Mouse (Mus musculus) cortical plate, adult 2 months (tissue): ENCODE results near the gene Lsm7.

Experiments
- CTCF ChIP-seq: fragments of 200-500 bp; IDR thresholded peaks from 2 replicates; pipeline ENCODE4 v1.5.1; 2011; ENCODE audit warnings: mild to moderate bottlenecking, control low read depth, low read length; ENCODE audit not compliant: insufficient read depth; ENCODE audit errors: extremely low read depth
- POLR2A ChIP-seq: fragments of 200-500 bp; IDR thresholded peaks from 2 replicates; pipeline ENCODE4 v1.6.1; 2011; ENCODE audit warnings: mild to moderate bottlenecking, low read length, control low read depth; ENCODE audit not compliant: insufficient read depth; ENCODE audit errors: extremely low read depth

- TF ChIP-seq POLR2A = no peak
- no peak for TF ChIP-seq CTCF
Observed at GRCm38 (mm10) chr10:80806341-80807056, 48.5 kb downstream of the Lsm7 start.
